Mouse (Mus musculus): ENCODE data around the gene Olfr1196. TPM values are rescaled to one million over a fixed set of nuclear protein-coding genes. Genes with fewer than 3 reads are reported as not detected.
"Not testable (repeated sequence)": the region's sequence is repeated elsewhere in the genome, so short reads cannot be mapped to it uniquely, and the experiment has no call there.

Gene Olfr1196
- not detected in 2 replicates for polyA plus RNA-seq (2012; rRNA removed)
- not detected in 2 replicates for polyA plus RNA-seq (2014; fragmentation: Nextera tagmentation; extraction: Ambion mirVana)

DNA sequence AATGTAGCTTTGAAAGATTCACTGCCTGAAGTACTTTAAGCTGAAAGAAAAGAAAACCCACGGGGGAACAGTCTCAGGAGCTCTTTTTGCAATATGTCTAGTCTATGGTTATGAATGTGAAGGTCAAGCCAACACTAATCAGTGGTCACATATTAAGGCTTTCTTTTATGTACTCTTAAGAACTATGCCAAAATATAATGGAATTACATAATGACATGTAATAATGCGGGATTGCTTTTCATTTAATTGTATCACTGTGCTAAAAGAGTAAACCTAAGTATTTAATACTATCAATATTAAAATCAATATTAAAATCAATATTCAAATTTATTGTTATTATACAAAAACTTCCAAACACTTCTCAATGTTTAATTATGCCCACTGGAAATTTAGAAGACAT lies at the start of gene Olfr1196:
Olfr1196 (minus strand) TSS at position 101 of the 400 bp plus-strand sequence.
- WGBS, result 82% methylated on average over 2 of the region's 2 CpGs
- H3K9ac ChIP-seq (ENCODE audit: low read depth, low read length, severe bottlenecking), result no peak within 1 kb of the TSS
- no peaks in the 10 kb centered on the region for H3K4me1 ChIP-seq (ENCODE audit: control insufficient read depth, insufficient read depth, low read length)
- no peaks in the 10 kb centered on the region for H3K36me3 ChIP-seq (ENCODE audit: control insufficient read depth, insufficient read depth, low read length)
- no peaks in the 10 kb centered on the region for H3K9me3 ChIP-seq (ENCODE audit: control insufficient read depth, low read length)
- ATAC-seq (ENCODE audit: low FRiP score, low read depth), result no peak
- H3K27me3 ChIP-seq (ENCODE audit: control insufficient read depth, insufficient read depth, low read length), result no peaks in the 10 kb centered on the region
- H3K4me2 ChIP-seq (replicated peaks; ENCODE audit: low read depth, low read length, severe bottlenecking), result no peak within 1 kb of the TSS
- H3K4me3 ChIP-seq (replicated peaks; ENCODE audit: low read length), result no peak within 1 kb of the TSS
- H3K27ac ChIP-seq (replicated peaks; ENCODE audit: low read depth, low read length), result no peak within 1 kb of the TSS
- no peak for TF ChIP-seq POLR2A (IDR thresholded peaks at IDR 0.05; ENCODE audit: borderline replicate concordance, extremely low read depth, insufficient read depth, insufficient read length)
- no peak for DNase-seq (ENCODE audit: low spot score)

DNA sequence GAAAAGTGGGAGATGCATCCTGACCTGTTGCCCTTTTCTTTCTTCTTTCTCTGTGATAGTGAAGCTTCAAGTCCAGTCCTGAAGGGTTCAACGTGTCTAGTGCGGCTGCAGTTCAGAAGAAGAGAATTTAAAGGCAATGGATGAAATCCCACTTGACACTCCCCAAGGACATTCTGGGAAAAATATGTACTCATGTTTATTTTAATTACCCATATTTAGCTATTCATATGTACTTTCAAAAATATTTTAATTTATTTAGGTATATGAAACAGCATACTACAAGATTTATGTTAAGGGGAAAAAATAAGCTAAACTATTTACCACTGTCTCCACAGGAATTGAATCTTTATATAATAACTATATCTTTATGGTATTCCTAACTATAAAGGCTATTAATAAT lies 46.9 kb upstream of the Olfr1196 start, which contains the start of gene Olfr1198:
Olfr1198 (minus strand) TSS at position 101 of the 400 bp plus-strand sequence.
- ATAC-seq (ENCODE audit: low FRiP score, low read depth), result no peak
- TF ChIP-seq POLR2A (IDR thresholded peaks at IDR 0.05; ENCODE audit: borderline replicate concordance, extremely low read depth, insufficient read depth, insufficient read length), result no peak
- H3K36me3 ChIP-seq (ENCODE audit: control insufficient read depth, insufficient read depth, low read length), result no peaks in the 10 kb centered on the region
- DNase-seq (ENCODE audit: low spot score), result no peak
- H3K4me1 ChIP-seq (ENCODE audit: control insufficient read depth, insufficient read depth, low read length), result no peaks in the 10 kb centered on the region
- no peaks in the 10 kb centered on the region for H3K9me3 ChIP-seq (ENCODE audit: control insufficient read depth, low read length)
- no peak within 1 kb of the TSS for H3K4me2 ChIP-seq (replicated peaks; ENCODE audit: low read depth, low read length, severe bottlenecking)
- no peak within 1 kb of the TSS for H3K4me3 ChIP-seq (replicated peaks; ENCODE audit: low read length)
- WGBS, result 93% methylated on average over 2 of the region's 2 CpGs
- H3K27ac ChIP-seq (replicated peaks; ENCODE audit: low read depth, low read length), result no peak within 1 kb of the TSS
- H3K27me3 ChIP-seq (ENCODE audit: control insufficient read depth, insufficient read depth, low read length), result no peaks in the 10 kb centered on the region
- no peak within 1 kb of the TSS for H3K9ac ChIP-seq (ENCODE audit: low read depth, low read length, severe bottlenecking)

DNA sequence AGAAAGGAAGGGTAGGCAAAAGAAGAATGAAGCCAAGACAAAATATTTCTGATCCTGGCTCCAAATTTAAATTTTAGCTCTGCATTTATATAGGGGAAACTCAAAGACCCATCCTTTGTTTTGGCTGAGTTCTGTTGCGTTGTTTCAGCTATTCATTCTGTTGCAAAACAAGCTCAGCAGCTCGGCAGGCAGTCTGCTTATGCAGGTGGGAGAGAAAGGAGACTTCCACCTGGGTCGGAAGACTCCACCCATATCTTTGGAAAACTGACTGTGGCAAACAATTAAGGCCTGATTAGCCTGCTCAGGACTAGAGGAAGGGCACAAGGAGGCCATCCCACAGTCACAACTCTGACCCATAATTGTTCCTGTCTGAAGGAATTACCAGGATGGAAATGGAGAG lies 39.0 kb upstream of the Olfr1196 start:
- DNase-seq (ENCODE audit: low spot score) (no peak), ATAC-seq (ENCODE audit: low FRiP score, low read depth) (no peak)
- WGBS, result 84% methylated on average over 3 of the region's 3 CpGs
- H3K4me3 ChIP-seq (replicated peaks; ENCODE audit: low read length), result no peak overlapping the region
- H3K9me3 ChIP-seq (ENCODE audit: control insufficient read depth, low read length), result no peaks in the 10 kb centered on the region
- no peaks in the 10 kb centered on the region for H3K36me3 ChIP-seq (ENCODE audit: control insufficient read depth, insufficient read depth, low read length)
- H3K4me1 ChIP-seq (ENCODE audit: control insufficient read depth, insufficient read depth, low read length), result no peaks in the 10 kb centered on the region
- H3K27me3 ChIP-seq (ENCODE audit: control insufficient read depth, insufficient read depth, low read length), result no peaks in the 10 kb centered on the region
- H3K4me2 ChIP-seq (replicated peaks; ENCODE audit: low read depth, low read length, severe bottlenecking), result no peak overlapping the region
- no peak overlapping the region for H3K27ac ChIP-seq (replicated peaks; ENCODE audit: low read depth, low read length)
- H3K9ac ChIP-seq (ENCODE audit: low read depth, low read length, severe bottlenecking), result no peak overlapping the region
- no peak for TF ChIP-seq POLR2A (IDR thresholded peaks at IDR 0.05; ENCODE audit: borderline replicate concordance, extremely low read depth, insufficient read depth, insufficient read length)

DNA sequence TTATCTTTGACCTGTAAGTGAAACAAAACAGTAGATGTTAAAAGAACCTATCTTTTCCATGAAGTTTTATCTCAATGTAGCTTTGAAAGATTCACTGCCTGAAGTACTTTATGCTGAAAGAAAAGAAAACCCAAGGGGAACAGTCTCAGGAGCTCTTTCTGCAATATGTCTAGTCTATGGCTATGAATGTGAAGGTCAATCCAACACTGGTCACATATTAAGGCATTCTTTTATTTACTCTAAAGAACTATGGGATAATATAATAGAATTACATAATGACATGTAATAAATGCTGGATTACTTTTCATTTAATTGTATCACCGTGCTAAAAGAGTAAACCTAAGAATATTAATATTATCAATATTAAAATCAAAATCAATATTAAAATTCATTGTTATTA lies 27.9 kb upstream of the Olfr1196 start, which contains the start of gene Olfr1197:
Olfr1197 (minus strand) TSS at position 101 of the 400 bp plus-strand sequence.
- no peaks in the 10 kb centered on the region for H3K36me3 ChIP-seq (ENCODE audit: control insufficient read depth, insufficient read depth, low read length)
- 82% methylated on average over 1 of the region's 1 CpGs for WGBS
- no peaks in the 10 kb centered on the region for H3K27me3 ChIP-seq (ENCODE audit: control insufficient read depth, insufficient read depth, low read length)
- no peak within 1 kb of the TSS for H3K4me2 ChIP-seq (replicated peaks; ENCODE audit: low read depth, low read length, severe bottlenecking)
- H3K27ac ChIP-seq (replicated peaks; ENCODE audit: low read depth, low read length), result no peak within 1 kb of the TSS
- H3K4me3 ChIP-seq (replicated peaks; ENCODE audit: low read length), result no peak within 1 kb of the TSS
- no peak for TF ChIP-seq POLR2A (IDR thresholded peaks at IDR 0.05; ENCODE audit: borderline replicate concordance, extremely low read depth, insufficient read depth, insufficient read length)
- no peaks in the 10 kb centered on the region for H3K9me3 ChIP-seq (ENCODE audit: control insufficient read depth, low read length)
- H3K4me1 ChIP-seq (ENCODE audit: control insufficient read depth, insufficient read depth, low read length), result no peaks in the 10 kb centered on the region
- DNase-seq (ENCODE audit: low spot score), result no peak
- no peak within 1 kb of the TSS for H3K9ac ChIP-seq (ENCODE audit: low read depth, low read length, severe bottlenecking)
- no peak for ATAC-seq (ENCODE audit: low FRiP score, low read depth)

DNA sequence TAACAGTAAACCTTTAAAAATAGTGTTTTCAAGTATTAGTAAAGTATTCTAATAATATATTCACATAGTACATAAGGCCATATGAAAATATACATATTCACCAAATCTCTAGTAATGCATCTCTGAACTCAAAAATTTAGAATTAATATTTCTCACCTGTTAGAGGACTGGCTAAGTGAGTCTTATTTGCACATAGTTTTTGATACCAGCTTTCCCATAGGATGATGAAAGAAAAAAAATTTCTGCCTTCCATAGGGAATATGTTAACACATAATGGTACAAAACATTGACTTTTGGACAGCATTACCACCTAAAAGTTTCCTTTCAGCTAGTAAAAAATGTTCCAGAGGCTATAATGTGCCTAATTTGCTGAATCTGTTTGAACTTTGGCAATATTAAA lies 15.3 kb downstream of the Olfr1196 start, which contains the start of gene Olfr1195:
Olfr1195 (minus strand) TSS at position 101 of the 400 bp plus-strand sequence.
- no peak within 1 kb of the TSS for H3K27ac ChIP-seq (replicated peaks; ENCODE audit: low read depth, low read length)
- no peaks in the 10 kb centered on the region for H3K9me3 ChIP-seq (ENCODE audit: control insufficient read depth, low read length)
- H3K4me1 ChIP-seq (ENCODE audit: control insufficient read depth, insufficient read depth, low read length), result no peaks in the 10 kb centered on the region
- H3K9ac ChIP-seq (ENCODE audit: low read depth, low read length, severe bottlenecking), result no peak within 1 kb of the TSS
- no peak for DNase-seq (ENCODE audit: low spot score)
- H3K4me3 ChIP-seq (replicated peaks; ENCODE audit: low read length), result no peak within 1 kb of the TSS
- TF ChIP-seq POLR2A (IDR thresholded peaks at IDR 0.05; ENCODE audit: borderline replicate concordance, extremely low read depth, insufficient read depth, insufficient read length), result no peak
- no peaks in the 10 kb centered on the region for H3K27me3 ChIP-seq (ENCODE audit: control insufficient read depth, insufficient read depth, low read length)
- H3K36me3 ChIP-seq (ENCODE audit: control insufficient read depth, insufficient read depth, low read length), result no peaks in the 10 kb centered on the region
- H3K4me2 ChIP-seq (replicated peaks; ENCODE audit: low read depth, low read length, severe bottlenecking), result no peak within 1 kb of the TSS
- no peak for ATAC-seq (ENCODE audit: low FRiP score, low read depth)

DNA sequence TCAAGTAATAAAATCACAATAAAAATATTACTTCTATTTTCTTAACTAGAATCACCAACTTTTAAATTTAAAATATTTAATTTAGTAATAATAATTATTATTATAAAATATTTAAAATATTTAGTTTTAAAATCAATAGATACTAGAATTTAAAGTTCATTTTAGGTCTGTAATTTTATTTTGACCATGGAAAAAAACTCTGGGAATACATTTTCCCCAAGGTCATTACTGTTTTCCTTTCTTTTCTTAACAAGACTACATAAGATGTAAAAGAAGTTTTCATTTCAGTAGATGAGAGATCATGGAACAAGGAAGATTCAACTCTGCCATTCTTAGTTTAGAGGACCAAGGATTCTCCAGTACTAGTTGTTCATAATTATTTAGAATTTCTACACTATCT lies 29.1 kb downstream of the Olfr1196 start, which contains the start of gene Olfr1193:
Olfr1193 (plus strand) TSS at position 301 of the 400 bp plus-strand sequence.
- not testable (repeated sequence) for H3K9ac ChIP-seq (ENCODE audit: low read depth, low read length, severe bottlenecking); H3K36me3 ChIP-seq (ENCODE audit: control insufficient read depth, insufficient read depth, low read length); H3K4me2 ChIP-seq (replicated peaks; ENCODE audit: low read depth, low read length, severe bottlenecking); H3K27me3 ChIP-seq (ENCODE audit: control insufficient read depth, insufficient read depth, low read length); H3K27ac ChIP-seq (replicated peaks; ENCODE audit: low read depth, low read length); H3K4me1 ChIP-seq (ENCODE audit: control insufficient read depth, insufficient read depth, low read length); H3K4me3 ChIP-seq (replicated peaks; ENCODE audit: low read length); ATAC-seq (ENCODE audit: low FRiP score, low read depth); DNase-seq (ENCODE audit: low spot score); H3K9me3 ChIP-seq (ENCODE audit: control insufficient read depth, low read length)
